Comparison of ENCODE assay signal across 9 mouse cellular contexts in the genomic region with DNA sequence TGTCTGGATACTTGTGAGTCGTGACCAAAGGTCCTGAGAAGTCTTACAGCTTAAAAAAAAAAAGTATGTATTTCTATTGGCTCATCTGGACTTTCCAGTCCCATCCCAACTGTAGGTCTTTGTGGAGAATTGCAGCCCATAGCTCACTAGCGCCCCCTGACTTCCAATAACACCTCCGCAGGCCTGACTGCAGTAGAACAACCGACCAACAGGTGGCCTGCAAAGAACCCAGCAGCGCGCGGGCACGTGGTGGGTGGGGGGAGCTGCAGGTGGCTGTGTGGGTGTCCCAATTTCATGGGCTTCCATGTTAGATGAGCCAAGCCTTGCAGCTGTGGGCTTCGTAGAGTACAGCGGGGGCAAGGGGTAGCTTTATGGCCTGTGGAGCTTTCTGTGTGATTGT.
A peak's percentile ranks its signal among the peaks of the same experiment; 100 is the strongest.
DNase-seq lines count a peak whose midpoint lies in the region; ATAC-seq lines count a peak whose summit lies in the region.
"Had no signal": no experiment of that assay in that cellular context is flagged by ENCODE, and none has a peak within 500 bp of the region (broad histone marks: within the 10 kb centered on the region; RNA-seq: fewer than 3 reads in every experiment).

No protein-coding gene starts in this region.

- WGBS in heart, embryonic 12.5 days = 25% methylated on average over 10 of the region's 10 CpGs
- 16% methylated on average over 10 of the region's 10 CpGs for WGBS in stomach, embryonic 14.5 days

- no peaks in the 10 kb centered on the region for H3K9me3 ChIP-seq in heart, embryonic 12.5 days (replicated peaks)
- no peaks in the 10 kb centered on the region for H3K9me3 ChIP-seq in stomach, embryonic 14.5 days (ENCODE audit: control insufficient read depth, low read depth, low read length)
- H3K9me3 ChIP-seq: midbrain, embryonic 12.5 days had no signal

- peak; percentile 95 for DNase-seq in heart, adult 11 months
- peak; percentile 90 for DNase-seq in R1 (ENCODE audit: low read depth, low spot score)
- DNase-seq in embryo, embryonic 11 days = peak; percentile 86
- peak; percentile 91 for DNase-seq in induced T-regulatory cell, adult 2 months (ENCODE audit: low read depth)
- DNase-seq in left cerebral cortex, postnatal 36 days (ENCODE audit: low spot score in 2 of 2) = peak; percentile 12 to 36

- H3K27ac ChIP-seq in heart, embryonic 12.5 days (ENCODE audit: poor library complexity, severe bottlenecking) = no peak overlapping the region
- no peak overlapping the region for H3K27ac ChIP-seq in stomach, embryonic 14.5 days (ENCODE audit: low read length)
- H3K27ac ChIP-seq: midbrain, embryonic 12.5 days had no signal

- peaks cover 26% of the 10 kb centered on the region for H3K4me1 ChIP-seq in heart, embryonic 12.5 days (replicated peaks)
- peaks cover 7% of the 10 kb centered on the region; the same call in 1 of the 2 replicates for H3K4me1 ChIP-seq in stomach, embryonic 14.5 days (ENCODE audit: control insufficient read depth, insufficient read depth, low read length)
- H3K4me1 ChIP-seq: midbrain, embryonic 12.5 days had no signal

- ATAC-seq in heart, embryonic 12.5 days (ENCODE audit: insufficient number of reproducible peaks, low FRiP score) = no peak
- ATAC-seq in monocyte, adult 5-6 weeks (replicated peaks; ENCODE audit: insufficient number of reproducible peaks, low FRiP score, low TSS enrichment, poor library complexity, severe bottlenecking) = peak; percentile 64
- ATAC-seq in stomach, embryonic 14.5 days (ENCODE audit: insufficient number of reproducible peaks, insufficient read depth, low FRiP score, low read depth) = peak; percentile 49; the same call in 1 of the 2 replicates

- no peak overlapping the region for H3K9ac ChIP-seq in heart, embryonic 12.5 days
- H3K9ac ChIP-seq in stomach, embryonic 14.5 days (replicated peaks; ENCODE audit: low read depth, low read length) = no peak overlapping the region
- H3K9ac ChIP-seq: midbrain, embryonic 12.5 days had no signal

- intact Hi-C loops in left cerebral cortex, postnatal 36 days (cut with DNase I) = loop anchor here (5.0 kb wide), 1 partner anchor 160 kb away; no protein-coding TSS in a partner anchor

- H3K4me2 ChIP-seq in heart, embryonic 12.5 days = no peak overlapping the region
- no peak overlapping the region for H3K4me2 ChIP-seq in stomach, embryonic 14.5 days (replicated peaks; ENCODE audit: low read depth, low read length)
- H3K4me2 ChIP-seq: midbrain, embryonic 12.5 days had no signal

- no peak overlapping the region for H3K4me3 ChIP-seq in heart, embryonic 12.5 days
- no peak overlapping the region for H3K4me3 ChIP-seq in stomach, embryonic 14.5 days (ENCODE audit: low read depth, low read length)
- H3K4me3 ChIP-seq: midbrain, embryonic 12.5 days had no signal

- no peaks in the 10 kb centered on the region for H3K27me3 ChIP-seq in heart, embryonic 12.5 days (replicated peaks)
- H3K27me3 ChIP-seq in stomach, embryonic 14.5 days (ENCODE audit: control insufficient read depth, insufficient read depth, low read length) = no peaks in the 10 kb centered on the region
- H3K27me3 ChIP-seq: midbrain, embryonic 12.5 days had no signal

- no peaks in the 10 kb centered on the region for H3K36me3 ChIP-seq in heart, embryonic 12.5 days
- no peaks in the 10 kb centered on the region for H3K36me3 ChIP-seq in stomach, embryonic 14.5 days (ENCODE audit: control insufficient read depth, insufficient read depth, low read length)
- H3K36me3 ChIP-seq: midbrain, embryonic 12.5 days had no signal

Comparison
In these comparisons a context has a peak if more than half of its experiments do, and no peak if none do; other contexts are left out.
1. DNase-seq: peak in every context shown above with its lines; median percentile 95 in heart, adult 11 months; 91 in induced T-regulatory cell, adult 2 months; 90 in R1; 86 in embryo, embryonic 11 days; 24 in left cerebral cortex, postnatal 36 days.